Mouse (Mus musculus) forebrain, embryonic 11.5 days (tissue): ENCODE measurements around the gene Fam135a. TPM values are rescaled to one million over a fixed set of nuclear protein-coding genes. Genes with fewer than 3 reads are reported as not detected.
"Not testable (repeated sequence)": the region's sequence is repeated elsewhere in the genome, so short reads cannot be mapped to it uniquely, and the experiment has no call there.

Experiments
- ATAC-seq: fragments of 200-750 bp; cut with Nextera tagmentation; replicated peaks from 2 replicates; pipeline ENCODE4 v1.8.0; 2017; ENCODE audit warnings: moderate TSS enrichment; ENCODE audit not compliant: low FRiP score
- DNase-seq: peaks from one replicate; pipeline ENCODE4 v3.0.0-alpha.2; 2017; ENCODE audit warnings: low spot score
- H3K27ac ChIP-seq: fragments of 300-500 bp; sonication (generic); 2 replicates; pipeline ENCODE4 v1.5.1; 2014; ENCODE audit warnings: low read depth, low read length
- H3K27me3 ChIP-seq: fragments of 300-500 bp; sonication (generic); 2 replicates; pipeline ENCODE4 v1.6.1; 2014; ENCODE audit warnings: mild to moderate bottlenecking, low read length, mixed read lengths; ENCODE audit not compliant: control insufficient read depth, insufficient read depth
- H3K36me3 ChIP-seq: fragments of 300-500 bp; sonication (generic); 2 replicates; pipeline ENCODE4 v1.6.1; 2014; ENCODE audit warnings: mild to moderate bottlenecking, low read length, moderate library complexity, mixed read lengths; ENCODE audit not compliant: control insufficient read depth, insufficient read depth
- H3K4me1 ChIP-seq: fragments of 300-500 bp; sonication (generic); replicated peaks from 2 replicates; pipeline ENCODE4 v1.6.1; 2014; ENCODE audit warnings: low read length, mixed read lengths; ENCODE audit not compliant: control insufficient read depth, insufficient read depth
- H3K4me2 ChIP-seq: fragments of 300-500 bp; sonication (generic); 2 replicates; pipeline ENCODE4 v1.6.1; 2014; ENCODE audit warnings: low read depth, mild to moderate bottlenecking, low read length, moderate library complexity, mixed read lengths; ENCODE audit not compliant: severe bottlenecking
- H3K4me3 ChIP-seq: fragments of 300-500 bp; sonication (generic); 2 replicates; pipeline ENCODE4 v1.5.1; 2014; ENCODE audit warnings: low read depth, low read length
- H3K9ac ChIP-seq: fragments of 300-500 bp; sonication (generic); 2 replicates; pipeline ENCODE4 v1.6.1; 2014; ENCODE audit warnings: low read length
- H3K9me3 ChIP-seq: fragments of 300-500 bp; sonication (generic); 2 replicates; pipeline ENCODE4 v1.6.1; 2016; ENCODE audit warnings: low read length, mixed read lengths; ENCODE audit not compliant: control insufficient read depth
- WGBS: fragments of 180-500 bp; shearing (Covaris S2); extraction: QIAGEN DNeasy Blood & Tissue Kit; methylation state at CpG from one replicate; pipeline ENCODE4 v1.1.7; 2014; 5-methylcytosine and 5-hydroxymethylcytosine counted together
- polyA plus RNA-seq: library from polyadenylated mRNA; unstranded; fragments of >200 nt; fragmentation: Nextera tagmentation; extraction: Ambion mirVana; gene quantifications from 2 replicates; pipeline ENCODE4 v1.2.1, GENCODE M21; 2014

Gene Fam135a
- polyA plus RNA-seq, 1 experiment from 2014 or later = 44.9 TPM

DNA sequence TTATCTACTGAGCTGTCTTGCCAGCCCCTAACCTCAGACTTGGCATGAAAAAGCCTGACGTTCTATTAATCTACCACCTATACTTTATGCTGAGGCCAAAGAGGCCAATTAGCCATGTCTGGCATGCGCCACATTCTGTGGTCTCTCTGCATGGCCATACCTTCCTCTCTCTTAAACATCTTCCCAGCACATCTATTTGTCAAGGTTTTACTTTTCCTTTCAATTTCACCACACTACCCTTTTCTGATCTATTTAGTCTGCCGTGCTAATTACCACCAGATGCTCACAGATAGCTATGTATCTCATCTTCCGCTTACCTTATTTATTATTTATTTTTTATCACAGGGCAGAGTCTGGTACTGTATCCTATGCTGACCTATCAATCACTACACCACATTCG is 100.8 kb downstream of the Fam135a start:
- no peak for ATAC-seq
- Histone ChIP-seq H3K4me2 (no peak overlapping the region), H3K4me1 (no peaks in the 10 kb centered on the region), H3K27me3 (no peaks in the 10 kb centered on the region), H3K9ac (no peak overlapping the region), H3K27ac (no peak overlapping the region), H3K36me3 (no peaks in the 10 kb centered on the region; the same call in 1 of the 2 replicates), H3K4me3 (no peak overlapping the region), H3K9me3 (no peaks in the 10 kb centered on the region)
- DNase-seq = no peak
- 96% methylated on average over 5 of the region's 5 CpGs for WGBS

GRCm38 (mm10) chr1:23998866-23999265 is 101.3 kb downstream of the Fam135a start:
- DNase-seq (no peak), ATAC-seq (no peak)
- 94% methylated on average over 7 of the region's 7 CpGs for WGBS
- H3K36me3 ChIP-seq = no peaks in the 10 kb centered on the region; the same call in 1 of the 2 replicates
- no peaks in the 10 kb centered on the region for H3K27me3 ChIP-seq
- H3K4me2 ChIP-seq = no peak overlapping the region
- no peak overlapping the region for H3K27ac ChIP-seq
- no peak overlapping the region for H3K9ac ChIP-seq
- H3K4me1 ChIP-seq = no peaks in the 10 kb centered on the region
- H3K9me3 ChIP-seq = no peaks in the 10 kb centered on the region
- H3K4me3 ChIP-seq = no peak overlapping the region

- no peaks in the 10 kb centered on the region; the same call in 1 of the 2 replicates for H3K36me3 ChIP-seq
- DNase-seq (no peak), ATAC-seq (no peak)
- H3K9ac ChIP-seq = no peak overlapping the region
- H3K4me2 ChIP-seq = no peak overlapping the region
- 93% methylated on average over 7 of the region's 7 CpGs for WGBS
- H3K27ac ChIP-seq = no peak overlapping the region
- H3K9me3 ChIP-seq = no peaks in the 10 kb centered on the region
- no peaks in the 10 kb centered on the region for H3K27me3 ChIP-seq
- no peak overlapping the region for H3K4me3 ChIP-seq
- H3K4me1 ChIP-seq = no peaks in the 10 kb centered on the region
Measured at GRCm38 (mm10) chr1:23998120-23998810, 101.9 kb downstream of the Fam135a start.

- Histone ChIP-seq H3K36me3 (no peaks in the 10 kb centered on the region; the same call in 1 of the 2 replicates), H3K27me3 (no peaks in the 10 kb centered on the region), H3K4me2 (no peak overlapping the region), H3K9me3 (no peaks in the 10 kb centered on the region), H3K4me1 (no peaks in the 10 kb centered on the region), H3K4me3 (no peak overlapping the region), H3K27ac (no peak overlapping the region), H3K9ac (no peak overlapping the region)
- WGBS = 87% methylated on average over 3 of the region's 3 CpGs
- no peak for DNase-seq
- no peak for ATAC-seq
Measured at GRCm38 (mm10) chr1:23997493-23997892, 102.6 kb downstream of the Fam135a start.

- 94% methylated on average over 4 of the region's 4 CpGs for WGBS
- H3K36me3 ChIP-seq = no peaks in the 10 kb centered on the region; the same call in 1 of the 2 replicates
- H3K27ac ChIP-seq = no peak overlapping the region
- no peaks in the 10 kb centered on the region for H3K27me3 ChIP-seq
- ATAC-seq = no peak
- H3K9ac ChIP-seq = no peak overlapping the region
- no peaks in the 10 kb centered on the region for H3K4me1 ChIP-seq
- no peak overlapping the region for H3K4me3 ChIP-seq
- no peak overlapping the region for H3K4me2 ChIP-seq
- no peaks in the 10 kb centered on the region for H3K9me3 ChIP-seq
- DNase-seq = no peak
Measured at GRCm38 (mm10) chr1:23995420-23995819, 104.7 kb downstream of the Fam135a start.

GRCm38 (mm10) chr1:23983118-23983517 is 117.0 kb downstream of the Fam135a start:
- Histone ChIP-seq H3K4me2 (no peak overlapping the region), H3K27ac (no peak overlapping the region), H3K4me1 (no peaks in the 10 kb centered on the region), H3K9me3 (no peaks in the 10 kb centered on the region), H3K36me3 (no peaks in the 10 kb centered on the region), H3K4me3 (no peak overlapping the region), H3K27me3 (no peaks in the 10 kb centered on the region), H3K9ac (no peak overlapping the region)
- DNase-seq (no peak), ATAC-seq (no peak)
- WGBS = 90% methylated on average over 3 of the region's 3 CpGs

- H3K27me3 ChIP-seq = no peaks in the 10 kb centered on the region
- H3K4me2 ChIP-seq = no peak overlapping the region
Measured at GRCm38 (mm10) chr1:23978281-23978680, 121.9 kb downstream of the Fam135a start.

DNA sequence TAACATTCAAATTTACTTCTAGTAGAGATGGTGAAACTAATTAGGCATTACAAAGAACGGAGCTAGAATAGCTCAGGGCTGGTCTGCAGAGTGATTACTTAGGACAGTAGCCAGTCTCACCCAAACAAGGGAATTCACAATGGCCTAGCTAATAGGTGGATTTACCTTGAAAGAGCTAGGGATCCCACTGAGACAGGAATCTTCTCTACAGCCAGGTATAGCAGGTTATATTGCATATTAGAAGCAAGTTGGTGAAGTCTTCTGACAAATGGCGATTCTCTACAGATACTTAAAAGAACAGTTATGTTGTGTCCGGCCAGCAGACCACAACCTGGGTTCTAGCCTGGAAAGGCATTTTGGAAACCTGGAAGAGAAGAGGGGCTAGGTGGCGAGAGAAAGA is 129.0 kb downstream of the Fam135a start:
- H3K27me3 ChIP-seq, H3K4me2 ChIP-seq, H3K4me3 ChIP-seq, DNase-seq, H3K9me3 ChIP-seq, H3K9ac ChIP-seq, H3K27ac ChIP-seq, H3K4me1 ChIP-seq, ATAC-seq, H3K36me3 ChIP-seq: not testable (repeated sequence)
- 91% methylated on average over 3 of the region's 4 CpGs for WGBS

More at GRCm38 (mm10) chr1:23978281-23978680, 121.9 kb downstream of the Fam135a start:
- DNase-seq = no peak
- 78% methylated on average over 6 of the region's 6 CpGs for WGBS
- Histone ChIP-seq H3K36me3 (no peaks in the 10 kb centered on the region), H3K9ac (no peak overlapping the region), H3K27ac (no peak overlapping the region), H3K4me1 (peaks cover 2% of the 10 kb centered on the region; the same call in 1 of the 2 replicates), H3K9me3 (no peaks in the 10 kb centered on the region), H3K4me3 (no peak overlapping the region)
- ATAC-seq = no peak
